ENCODE assay signal across 8 mouse cellular contexts in genomic region chr8:84785756-84786677, GRCm38 (mm10). TPM values are rescaled to one million over a fixed set of nuclear protein-coding genes. Genes with fewer than 3 reads are reported as not detected.
DNase-seq lines count a peak whose midpoint lies in the region; ATAC-seq lines count a peak whose summit lies in the region.

No protein-coding gene starts in this region.

- H3K9ac ChIP-seq in heart, embryonic 12.5 days = 0 out of 2 replicates have a peak overlapping the region, but pooled peaks have one; percentile 23
- H3K9ac ChIP-seq in kidney, embryonic 16.5 days (replicated peaks; ENCODE audit: low read length) = 0 out of 2 replicates have a peak overlapping the region, but pooled peaks have one; percentile 38
- H3K9ac ChIP-seq in midbrain, embryonic 12.5 days (replicated peaks) = no peak overlapping the region

- intact Hi-C loops in left cerebral cortex, postnatal 4 days (cut with DNase I) = no loop called here

- peak; percentile 74 for DNase-seq in left cerebral cortex, postnatal 4 days
- DNase-seq in left cerebral cortex, adult 8-10 months (ENCODE audit: low spot score in 2 of 2) = no peak
- peak; percentile 62 to 65 for DNase-seq in cerebellum, postnatal 25 days
- DNase-seq in spleen, postnatal 4 days (ENCODE audit: low spot score in 2 of 2) = no peak
- DNase-seq in left cerebral cortex, adult 18-20 months (ENCODE audit: low spot score in 2 of 2) = no peak

- H3K27me3 ChIP-seq in heart, embryonic 12.5 days (replicated peaks) = peaks cover 99% of the 10 kb centered on the region
- peaks cover 100% of the 10 kb centered on the region for H3K27me3 ChIP-seq in kidney, embryonic 16.5 days (ENCODE audit: insufficient read depth, low read length)
- peaks cover 100% of the 10 kb centered on the region for H3K27me3 ChIP-seq in midbrain, embryonic 12.5 days

- WGBS in heart, embryonic 12.5 days = 3% methylated on average over 38 of the region's 38 CpGs
- 5% methylated on average over 37 of the region's 38 CpGs for WGBS in kidney, embryonic 16.5 days
- 1% methylated on average over 37 of the region's 38 CpGs for WGBS in midbrain, embryonic 12.5 days

- H3K36me3 ChIP-seq in heart, embryonic 12.5 days = no peaks in the 10 kb centered on the region
- no peaks in the 10 kb centered on the region for H3K36me3 ChIP-seq in kidney, embryonic 16.5 days (ENCODE audit: insufficient read depth, low read length)
- H3K36me3 ChIP-seq in midbrain, embryonic 12.5 days = no peaks in the 10 kb centered on the region

- ATAC-seq in heart, embryonic 12.5 days (ENCODE audit: insufficient number of reproducible peaks, low FRiP score) = peak; percentile 54
- ATAC-seq in kidney, embryonic 16.5 days (ENCODE audit: low FRiP score, low TSS enrichment) = peak; percentile 59
- ATAC-seq in midbrain, embryonic 12.5 days (ENCODE audit: low FRiP score, low read depth) = no peak

- H3K4me2 ChIP-seq in heart, embryonic 12.5 days = peak overlapping the region; percentile 45
- H3K4me2 ChIP-seq in kidney, embryonic 16.5 days (replicated peaks; ENCODE audit: low read depth, low read length) = peak overlapping the region; percentile 37
- H3K4me2 ChIP-seq in midbrain, embryonic 12.5 days (replicated peaks) = no peak overlapping the region

- H3K9me3 ChIP-seq in heart, embryonic 12.5 days (replicated peaks) = no peaks in the 10 kb centered on the region
- no peaks in the 10 kb centered on the region for H3K9me3 ChIP-seq in kidney, embryonic 16.5 days (ENCODE audit: low read length)
- H3K9me3 ChIP-seq in midbrain, embryonic 12.5 days = no peaks in the 10 kb centered on the region

- peak overlapping the region; percentile 14 for H3K4me3 ChIP-seq in heart, embryonic 12.5 days
- H3K4me3 ChIP-seq in kidney, embryonic 16.5 days (ENCODE audit: low read length) = peak overlapping the region; percentile 17
- 0 out of 2 replicates have a peak overlapping the region, but pooled peaks have one; percentile 7 for H3K4me3 ChIP-seq in midbrain, embryonic 12.5 days

- no peak overlapping the region for H3K27ac ChIP-seq in heart, embryonic 12.5 days (ENCODE audit: poor library complexity, severe bottlenecking)
- H3K27ac ChIP-seq in kidney, embryonic 16.5 days (ENCODE audit: low read length) = no peak overlapping the region
- H3K27ac ChIP-seq in midbrain, embryonic 12.5 days (replicated peaks) = no peak overlapping the region

- peaks cover 57% of the 10 kb centered on the region for H3K4me1 ChIP-seq in heart, embryonic 12.5 days (replicated peaks)
- H3K4me1 ChIP-seq in kidney, embryonic 16.5 days (ENCODE audit: insufficient read depth, low read length) = peaks cover 36% of the 10 kb centered on the region
- H3K4me1 ChIP-seq in midbrain, embryonic 12.5 days = peaks cover 16% of the 10 kb centered on the region; the same call in 1 of the 2 replicates

RNA-seq across cellular contexts. Expression of gene Nfix, which starts 14.1 kb away (rescaled TPM):
- total RNA-seq in left cerebral cortex, postnatal 4 days (2021) = 100 to 1,000 TPM; 674 to 782 TPM
- 100 to 1,000 TPM; 352 to 438 (median 370) TPM for total RNA-seq in left cerebral cortex, adult 8-10 months (2022)
- 9.2 and 10.9 TPM in 2 replicates for polyA plus RNA-seq in heart, embryonic 12.5 days (2016; fragmentation: Nextera tagmentation; extraction: Ambion mirVana)
- polyA plus RNA-seq in kidney, embryonic 16.5 days (2015; fragmentation: Nextera tagmentation; extraction: Ambion mirVana) = 14.8 and 15.9 TPM in 2 replicates
- polyA plus RNA-seq in midbrain, embryonic 12.5 days (2016; fragmentation: Nextera tagmentation; extraction: Ambion mirVana) = 6.6 and 8.5 TPM in 2 replicates
- 100 to 1,000 TPM; 291 to 300 TPM for total RNA-seq in left cerebral cortex, adult 18-20 months (2021)

RNA-seq across cellular contexts. Expression of gene Dand5, which starts 36.6 kb away (rescaled TPM):
- 1 to 10 TPM; 4.9 to 5.5 TPM for total RNA-seq in left cerebral cortex, postnatal 4 days (2021)
- total RNA-seq in left cerebral cortex, adult 8-10 months (2022) = 1 to 10 TPM; 8.4 to 9.7 (median 8.9) TPM
- 4.6 and 6.2 TPM in 2 replicates for polyA plus RNA-seq in heart, embryonic 12.5 days (2016; fragmentation: Nextera tagmentation; extraction: Ambion mirVana)
- 6.6 and 9.0 TPM in 2 replicates for polyA plus RNA-seq in kidney, embryonic 16.5 days (2015; fragmentation: Nextera tagmentation; extraction: Ambion mirVana)
- 5.0 and 6.1 TPM in 2 replicates for polyA plus RNA-seq in midbrain, embryonic 12.5 days (2016; fragmentation: Nextera tagmentation; extraction: Ambion mirVana)
- total RNA-seq in left cerebral cortex, adult 18-20 months (2021) = 10 to 100 TPM; 10.2 to 10.8 TPM

RNA-seq across cellular contexts. Expression of gene Gadd45gip1, which starts 45.3 kb away (rescaled TPM):
- total RNA-seq in left cerebral cortex, postnatal 4 days (2021) = 10 to 100 TPM; 18.4 to 18.9 TPM
- total RNA-seq in left cerebral cortex, adult 8-10 months (2022) = 10 to 100 TPM; 23.3 to 28.4 (median 24.7) TPM
- polyA plus RNA-seq in heart, embryonic 12.5 days (2016; fragmentation: Nextera tagmentation; extraction: Ambion mirVana) = 50.9 and 52.1 TPM in 2 replicates
- 49.7 and 51.6 TPM in 2 replicates for polyA plus RNA-seq in kidney, embryonic 16.5 days (2015; fragmentation: Nextera tagmentation; extraction: Ambion mirVana)
- 36.1 and 36.6 TPM in 2 replicates for polyA plus RNA-seq in midbrain, embryonic 12.5 days (2016; fragmentation: Nextera tagmentation; extraction: Ambion mirVana)
- total RNA-seq in left cerebral cortex, adult 18-20 months (2021) = 10 to 100 TPM; 26.6 to 28.5 TPM

RNA-seq across cellular contexts. Expression of gene Rad23a, which starts 54.4 kb away (rescaled TPM):
- 10 to 100 TPM; 44.1 to 49.7 TPM for total RNA-seq in left cerebral cortex, postnatal 4 days (2021)
- 10 to 100 TPM; 72.4 to 90.1 (median 79.4) TPM for total RNA-seq in left cerebral cortex, adult 8-10 months (2022)
- 129 and 131 TPM in 2 replicates for polyA plus RNA-seq in heart, embryonic 12.5 days (2016; fragmentation: Nextera tagmentation; extraction: Ambion mirVana)
- 109 and 114 TPM in 2 replicates for polyA plus RNA-seq in kidney, embryonic 16.5 days (2015; fragmentation: Nextera tagmentation; extraction: Ambion mirVana)
- 104 and 110 TPM in 2 replicates for polyA plus RNA-seq in midbrain, embryonic 12.5 days (2016; fragmentation: Nextera tagmentation; extraction: Ambion mirVana)
- 10 to 100 TPM; 78.9 to 79.8 TPM for total RNA-seq in left cerebral cortex, adult 18-20 months (2021)

Comparison
In these comparisons a context has a peak if more than half of its experiments do, and no peak if none do; other contexts are left out.
1. DNase-seq: peak in left cerebral cortex, postnatal 4 days (single experiment) and cerebellum, postnatal 25 days (2 of 2); none in left cerebral cortex, adult 8-10 months (0 of 2), spleen, postnatal 4 days (0 of 2) and left cerebral cortex, adult 18-20 months (0 of 2).
2. Peak in every context shown above with its lines, with median percentiles within 50 percentile points of each other: H3K4me3 ChIP-seq.